Mouse (Mus musculus) frontal cortex, adult (tissue): ENCODE measurements around the gene Lingo2.
"Not testable (repeated sequence)": the region's sequence is repeated elsewhere in the genome, so short reads cannot be mapped to it uniquely, and the experiment has no call there.

ENCODE experiments used
- ATAC-seq: cut with Nextera tagmentation; 2 replicates; pipeline ENCODE4 v1.9.2; 2017; ENCODE audit warnings: mild to moderate bottlenecking, moderate library complexity, mixed read lengths; ENCODE audit not compliant: low TSS enrichment

Gene Lingo2

GRCm38 (mm10) chr4:36081095-36081852 lies 870.3 kb downstream of the Lingo2 start:
- no peak for ATAC-seq

GRCm38 (mm10) chr4:36078910-36079525 lies 872.5 kb downstream of the Lingo2 start:
- ATAC-seq = no peak

DNA sequence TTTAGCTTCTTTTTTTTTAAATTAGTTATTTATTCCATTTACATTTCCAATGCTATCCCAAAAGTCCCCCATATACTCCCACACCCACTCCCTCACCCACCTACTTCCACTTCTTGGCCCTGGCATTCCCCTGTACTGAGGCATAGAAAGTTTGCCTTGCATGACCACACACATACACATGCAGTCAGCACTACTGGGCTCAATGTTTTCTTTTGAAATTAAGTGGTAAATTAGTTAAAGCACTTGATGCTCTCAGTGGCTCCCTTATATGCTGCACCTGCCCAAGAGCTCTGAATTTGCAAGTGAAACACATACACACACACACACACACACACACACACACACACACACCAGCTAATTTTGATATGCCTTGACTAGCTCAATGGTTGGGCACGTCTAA lies 886.8 kb downstream of the Lingo2 start:
- not testable (repeated sequence) for ATAC-seq

GRCm38 (mm10) chr4:36052791-36053376 lies 898.7 kb downstream of the Lingo2 start:
- ATAC-seq = no peak

GRCm38 (mm10) chr4:36040361-36040760 lies 911.2 kb downstream of the Lingo2 start:
- ATAC-seq = peak; percentile 95

DNA sequence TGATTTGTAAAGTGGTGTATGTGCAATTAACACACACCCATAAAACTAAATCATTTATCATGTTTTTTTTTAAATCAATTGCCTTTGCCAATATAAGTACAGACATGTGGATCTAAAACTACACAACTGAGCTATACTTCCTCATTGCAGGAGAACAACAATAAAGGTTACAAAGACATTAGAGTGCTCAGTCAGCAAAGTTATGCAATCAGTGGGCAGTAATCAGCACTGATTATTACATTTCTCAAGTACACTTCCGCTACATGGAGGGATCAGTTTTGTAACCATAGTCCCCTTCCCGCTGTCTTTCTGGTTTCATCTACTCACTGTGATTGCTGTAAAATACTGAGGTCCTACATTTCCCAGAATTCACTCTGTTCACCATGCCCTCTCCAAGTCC lies 912.8 kb downstream of the Lingo2 start:
- no peak for ATAC-seq

GRCm38 (mm10) chr4:36032039-36032438 lies 919.5 kb downstream of the Lingo2 start:
- no peak for ATAC-seq

DNA sequence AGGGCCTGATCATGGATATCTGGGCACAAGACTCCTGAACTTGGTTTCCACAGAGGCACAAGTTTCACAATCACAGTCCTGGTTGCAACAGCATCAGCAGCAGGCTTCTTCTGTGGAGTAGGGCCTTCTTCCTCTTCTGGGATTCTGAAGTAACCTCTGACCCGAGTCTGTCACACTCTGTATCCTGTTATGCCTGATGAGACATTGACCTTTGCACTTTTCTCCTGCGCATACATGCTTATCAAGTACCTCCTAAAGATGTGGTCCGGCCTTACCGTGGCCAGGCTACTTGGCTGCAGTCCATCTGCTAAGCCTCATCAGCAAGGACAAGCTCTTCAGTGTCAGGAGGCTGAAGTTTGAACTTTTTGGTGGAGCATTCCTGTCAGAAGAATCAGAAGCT lies 937.4 kb downstream of the Lingo2 start:
- no peak for ATAC-seq

- ATAC-seq = no peak
Measured at GRCm38 (mm10) chr4:35992005-35992763, 959.4 kb downstream of the Lingo2 start.

- no peak for ATAC-seq
Measured at GRCm38 (mm10) chr4:35986012-35986411, 965.5 kb downstream of the Lingo2 start.

GRCm38 (mm10) chr4:35963532-35963931 lies 988.0 kb downstream of the Lingo2 start:
- ATAC-seq = no peak

DNA sequence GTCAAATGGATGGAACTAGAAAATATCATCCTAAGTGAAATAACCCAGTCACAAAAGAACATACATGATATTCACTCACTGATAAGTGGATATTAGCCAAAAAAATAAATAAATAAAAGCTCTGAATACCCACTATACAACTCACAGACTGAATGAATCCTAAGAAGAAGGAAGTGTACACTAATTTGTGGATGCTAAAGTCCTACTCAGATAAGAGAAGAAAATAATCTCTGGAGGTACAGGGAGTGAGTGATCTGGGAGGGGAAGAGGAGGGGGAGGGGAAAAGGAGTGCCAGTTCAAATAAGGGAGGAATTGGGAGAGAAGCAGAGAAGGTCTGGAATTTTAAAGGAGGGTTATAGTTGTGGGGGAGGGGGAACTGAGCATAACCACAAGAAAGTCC lies 999.7 kb downstream of the Lingo2 start:
- ATAC-seq = no peak

DNA sequence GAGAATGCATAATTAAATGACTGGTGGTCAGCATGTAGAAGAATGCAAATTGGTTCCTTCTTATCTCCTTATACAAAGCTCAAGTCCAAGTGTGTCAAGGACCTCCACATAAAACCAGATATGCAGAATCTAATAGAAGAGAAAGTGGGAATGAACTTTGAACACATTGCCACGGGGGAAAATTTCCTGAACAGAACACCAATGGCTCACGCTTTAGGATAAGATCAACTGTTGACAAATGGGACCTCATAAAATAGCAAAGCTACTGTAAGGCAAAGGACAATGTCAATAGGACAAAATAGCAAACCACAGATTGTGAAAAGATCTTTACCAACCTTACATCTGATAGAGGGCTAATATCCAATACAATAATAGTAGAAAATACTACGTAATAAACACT lies 1000.3 kb downstream of the Lingo2 start:
- no peak for ATAC-seq

DNA sequence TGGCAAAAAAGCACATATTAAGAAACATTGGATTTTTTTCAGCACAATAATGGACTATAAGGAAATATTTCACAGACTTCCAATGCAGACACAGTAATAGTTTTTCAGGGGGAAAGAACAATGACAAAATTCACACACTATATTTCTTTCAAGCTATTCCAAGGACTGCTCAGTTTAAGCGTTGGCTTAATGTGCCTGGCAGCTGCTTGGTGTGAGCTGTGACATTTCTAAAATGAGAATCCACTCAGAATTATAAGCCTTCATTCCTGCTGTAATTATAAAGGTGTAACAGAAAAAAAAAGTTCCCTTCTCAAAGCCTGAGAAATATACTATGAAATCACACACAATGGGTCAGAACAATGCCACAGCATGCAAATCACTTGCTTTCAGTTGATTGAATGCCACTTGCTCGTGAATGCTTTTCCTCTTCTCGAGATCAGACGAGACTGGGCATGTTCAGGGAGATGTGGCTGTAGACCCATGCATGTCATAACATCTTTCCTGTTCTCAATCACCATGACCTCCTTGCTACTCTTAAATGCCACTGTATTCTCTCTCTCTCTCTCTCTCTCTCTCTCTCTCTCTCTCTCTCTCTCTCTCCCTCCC lies 1017.4 kb downstream of the Lingo2 start:
- ATAC-seq = peak; percentile 87

GRCm38 (mm10) chr4:35927722-35928121 lies 1023.8 kb downstream of the Lingo2 start:
- no peak for ATAC-seq

GRCm38 (mm10) chr4:35917453-35917852 lies 1034.1 kb downstream of the Lingo2 start:
- ATAC-seq = no peak

- ATAC-seq = no peak
Measured at GRCm38 (mm10) chr4:35897769-35898564, 1053.6 kb downstream of the Lingo2 start.

- ATAC-seq = no peak
Measured at GRCm38 (mm10) chr4:35885591-35886542, 1065.7 kb downstream of the Lingo2 start.

DNA sequence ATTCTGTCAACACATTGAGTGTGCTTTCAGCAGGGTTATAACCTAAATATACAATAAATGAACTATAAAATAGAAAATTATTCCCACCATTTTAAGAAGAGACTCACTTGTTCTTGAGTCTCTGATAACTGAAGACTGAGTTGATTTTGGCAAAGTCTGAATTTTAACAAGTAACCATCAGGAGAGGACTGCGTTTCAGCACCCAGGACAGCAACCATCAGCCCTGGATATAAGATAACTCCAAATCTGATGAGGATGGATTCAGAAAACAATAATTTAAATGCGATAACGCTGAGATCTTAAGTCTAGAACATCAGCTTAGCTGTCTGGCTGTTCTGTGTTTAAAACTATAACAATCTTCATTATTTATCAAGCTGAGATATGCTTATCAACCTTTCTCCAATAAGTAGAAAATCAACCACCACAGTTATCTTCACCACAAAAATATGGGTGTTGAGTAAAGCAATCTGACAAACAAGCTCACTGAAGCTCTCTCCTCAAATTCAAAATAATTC lies 1066.5 kb downstream of the Lingo2 start:
- no peak for ATAC-seq

GRCm38 (mm10) chr4:35846518-35846917 lies 1105.0 kb downstream of the Lingo2 start:
- ATAC-seq = no peak
